Mouse (Mus musculus) kidney, embryonic 14.5 days (tissue): ENCODE results near the gene Kdm4a. TPM values are rescaled to one million over a fixed set of nuclear protein-coding genes. Genes with fewer than 3 reads are reported as not detected.

ENCODE experiments used
- ATAC-seq: fragments of 200-750 bp; cut with Nextera tagmentation; 2 replicates; pipeline ENCODE4 v1.8.0; 2017; ENCODE audit warnings: moderate number of reproducible peaks, mild to moderate bottlenecking, moderate TSS enrichment, moderate library complexity; ENCODE audit not compliant: low FRiP score, low TSS enrichment
- H3K27ac ChIP-seq: fragments of 300-500 bp; sonication (generic); 2 replicates; pipeline ENCODE4 v1.5.1; 2014; ENCODE audit warnings: low read depth, mild to moderate bottlenecking, low read length, moderate library complexity, mixed read lengths
- H3K27me3 ChIP-seq: fragments of 300-500 bp; sonication (generic); 2 replicates; pipeline ENCODE4 v1.6.1; 2014; ENCODE audit warnings: mild to moderate bottlenecking, low read length; ENCODE audit not compliant: control insufficient read depth, insufficient read depth
- H3K36me3 ChIP-seq: fragments of 300-500 bp; sonication (generic); 2 replicates; pipeline ENCODE4 v1.6.1; 2014; ENCODE audit warnings: low read length, mixed read lengths; ENCODE audit not compliant: control insufficient read depth, insufficient read depth
- H3K4me1 ChIP-seq: fragments of 300-500 bp; sonication (generic); 2 replicates; pipeline ENCODE4 v1.6.1; 2014; ENCODE audit warnings: low read length, mixed read lengths; ENCODE audit not compliant: control insufficient read depth, insufficient read depth
- H3K4me2 ChIP-seq: fragments of 300-500 bp; sonication (generic); replicated peaks from 2 replicates; pipeline ENCODE4 v1.6.1; 2014; ENCODE audit warnings: low read depth, mild to moderate bottlenecking, low read length
- H3K4me3 ChIP-seq: fragments of 300-500 bp; sonication (generic); 2 replicates; pipeline ENCODE4 v1.5.1; 2014; ENCODE audit warnings: mild to moderate bottlenecking, low read length
- H3K9ac ChIP-seq: fragments of 300-500 bp; sonication (generic); 2 replicates; pipeline ENCODE4 v1.6.1; 2014; ENCODE audit warnings: low read depth, mild to moderate bottlenecking, low read length, moderate library complexity
- H3K9me3 ChIP-seq: fragments of 300-500 bp; sonication (generic); 2 replicates; pipeline ENCODE4 v1.6.1; 2016; ENCODE audit warnings: low read length; ENCODE audit not compliant: control insufficient read depth
- WGBS: fragments of 180-500 bp; shearing (Covaris S2); extraction: QIAGEN DNeasy Blood & Tissue Kit; methylation state at CpG from one replicate; pipeline ENCODE4 v1.1.7; 2014; 5-methylcytosine and 5-hydroxymethylcytosine counted together
- polyA plus RNA-seq: library from polyadenylated mRNA; unstranded; fragments of >200 nt; fragmentation: Nextera tagmentation; extraction: Ambion mirVana; gene quantifications from 2 replicates; pipeline ENCODE4 v1.2.1, GENCODE M21; 2014

The Kdm4a gene
- 35.2 and 58.8 TPM in 2 replicates for polyA plus RNA-seq

GRCm38 (mm10) chr4:118179467-118180300 is at the start of gene Kdm4a:
Kdm4a (minus strand) TSS chr4:118180043.
- H3K27ac ChIP-seq: peak within 1 kb of the TSS; percentile 91
- H3K4me3 ChIP-seq: peak within 1 kb of the TSS; percentile 85
- H3K27me3 ChIP-seq: no peaks in the 10 kb centered on the region
- H3K36me3 ChIP-seq: peaks cover 28% of the 10 kb centered on the region
- peak; percentile 99 for ATAC-seq
- WGBS: under 1% methylated on average over 38 of the region's 38 CpGs
- peak within 1 kb of the TSS; percentile 85 for H3K9ac ChIP-seq
- peaks cover 10% of the 10 kb centered on the region for H3K4me1 ChIP-seq
- peak within 1 kb of the TSS; percentile 83 for H3K4me2 ChIP-seq
- H3K9me3 ChIP-seq: no peaks in the 10 kb centered on the region

GRCm38 (mm10) chr4:118229035-118229770 is 49.4 kb upstream of the Kdm4a start:
- Histone ChIP-seq H3K27ac (no peak overlapping the region), H3K36me3 (peaks cover 94% of the 10 kb centered on the region), H3K9ac (no peak overlapping the region), H3K27me3 (no peaks in the 10 kb centered on the region), H3K4me3 (no peak overlapping the region), H3K4me2 (no peak overlapping the region), H3K9me3 (no peaks in the 10 kb centered on the region), H3K4me1 (no peaks in the 10 kb centered on the region)
- 77% methylated on average over 6 of the region's 6 CpGs for WGBS
- ATAC-seq: no peak

GRCm38 (mm10) chr4:118227398-118227797 is 47.6 kb upstream of the Kdm4a start:
- no peak overlapping the region for H3K27ac ChIP-seq
- peaks cover 99% of the 10 kb centered on the region for H3K36me3 ChIP-seq
- H3K4me2 ChIP-seq: no peak overlapping the region
- 91% methylated on average over 12 of the region's 12 CpGs for WGBS
- no peak for ATAC-seq
- H3K9ac ChIP-seq: no peak overlapping the region
- no peaks in the 10 kb centered on the region for H3K4me1 ChIP-seq
- H3K27me3 ChIP-seq: no peaks in the 10 kb centered on the region
- no peaks in the 10 kb centered on the region for H3K9me3 ChIP-seq
- no peak overlapping the region for H3K4me3 ChIP-seq

- ATAC-seq: no peak
- WGBS: 78% methylated on average over 7 of the region's 7 CpGs
- Histone ChIP-seq H3K27ac (no peak overlapping the region), H3K9ac (no peak overlapping the region), H3K36me3 (peaks cover 90% of the 10 kb centered on the region), H3K9me3 (no peaks in the 10 kb centered on the region), H3K27me3 (no peaks in the 10 kb centered on the region), H3K4me1 (no peaks in the 10 kb centered on the region), H3K4me2 (no peak overlapping the region), H3K4me3 (no peak overlapping the region)
Observed at GRCm38 (mm10) chr4:118221261-118221660, 41.4 kb upstream of the Kdm4a start.

GRCm38 (mm10) chr4:118220756-118221155 is 40.9 kb upstream of the Kdm4a start:
- H3K4me2 ChIP-seq: no peak overlapping the region
- H3K4me1 ChIP-seq: no peaks in the 10 kb centered on the region
- H3K9me3 ChIP-seq: no peaks in the 10 kb centered on the region
- peaks cover 90% of the 10 kb centered on the region for H3K36me3 ChIP-seq
- ATAC-seq: no peak
- H3K27ac ChIP-seq: no peak overlapping the region
- H3K4me3 ChIP-seq: no peak overlapping the region
- WGBS: 81% methylated on average over 9 of the region's 9 CpGs
- no peaks in the 10 kb centered on the region for H3K27me3 ChIP-seq
- no peak overlapping the region for H3K9ac ChIP-seq

GRCm38 (mm10) chr4:118219487-118219886 is 39.6 kb upstream of the Kdm4a start:
- Histone ChIP-seq H3K4me2 (no peak overlapping the region), H3K4me3 (no peak overlapping the region), H3K9ac (no peak overlapping the region), H3K36me3 (peaks cover 88% of the 10 kb centered on the region), H3K27me3 (no peaks in the 10 kb centered on the region), H3K27ac (no peak overlapping the region), H3K4me1 (no peaks in the 10 kb centered on the region), H3K9me3 (no peaks in the 10 kb centered on the region)
- ATAC-seq: no peak
- 79% methylated on average over 6 of the region's 6 CpGs for WGBS

- Histone ChIP-seq H3K4me3 (no peak overlapping the region), H3K9me3 (no peaks in the 10 kb centered on the region), H3K27ac (no peak overlapping the region), H3K4me2 (no peak overlapping the region), H3K4me1 (no peaks in the 10 kb centered on the region), H3K36me3 (peaks cover 88% of the 10 kb centered on the region), H3K27me3 (no peaks in the 10 kb centered on the region), H3K9ac (no peak overlapping the region)
- ATAC-seq: no peak
- WGBS: 98% methylated on average over 5 of the region's 5 CpGs
Observed at GRCm38 (mm10) chr4:118218521-118218920, 38.7 kb upstream of the Kdm4a start.

GRCm38 (mm10) chr4:118216726-118217595 is 37.1 kb upstream of the Kdm4a start:
- 86% methylated on average over 17 of the region's 17 CpGs for WGBS
- ATAC-seq: 0 out of 2 replicates have a peak, but pooled peaks have one; percentile 9
- peaks cover 88% of the 10 kb centered on the region for H3K36me3 ChIP-seq

More at GRCm38 (mm10) chr4:118216726-118217595, 37.1 kb upstream of the Kdm4a start:
- Histone ChIP-seq H3K4me3 (no peak overlapping the region), H3K4me2 (no peak overlapping the region), H3K27ac (no peak overlapping the region), H3K4me1 (no peaks in the 10 kb centered on the region), H3K27me3 (no peaks in the 10 kb centered on the region), H3K9me3 (no peaks in the 10 kb centered on the region), H3K9ac (no peak overlapping the region)
